Mouse (Mus musculus): ENCODE data around the gene Map3k5. TPM values are rescaled to one million over a fixed set of nuclear protein-coding genes. Genes with fewer than 3 reads are reported as not detected.

Map3k5 gene
- polyA plus RNA-seq, 1 experiment from 2014 or later = 2.1 TPM

DNA sequence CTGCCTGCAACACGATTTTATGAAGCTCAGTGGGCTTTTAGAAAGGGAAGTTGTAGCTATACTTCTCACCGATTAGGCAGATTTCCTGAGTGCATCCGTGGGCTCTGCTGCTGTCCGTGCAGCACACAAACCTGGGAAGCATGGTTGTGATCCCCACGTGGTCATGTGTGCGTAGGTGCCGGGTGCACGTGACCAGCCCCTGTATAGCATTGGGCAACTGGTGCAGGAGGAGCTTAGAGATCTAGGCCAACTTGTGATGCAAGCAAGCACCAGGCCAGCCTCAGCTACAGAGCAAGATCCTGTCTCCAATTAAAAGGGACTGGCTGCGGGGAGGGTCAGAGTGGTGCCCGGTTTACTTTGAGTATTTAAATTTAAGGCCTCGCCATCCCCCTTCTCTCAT is 232.5 kb downstream of the Map3k5 start:
- H3K27ac ChIP-seq = 0 out of 2 replicates have a peak overlapping the region, but pooled peaks have one; percentile 22
- H3K9ac ChIP-seq = no peak overlapping the region
- peak; percentile 57; the same call in 1 of the 2 replicates for ATAC-seq (ENCODE audit: low FRiP score, low read depth)
- H3K4me2 ChIP-seq (replicated peaks) = peak overlapping the region; percentile 27; the same call in 1 of the 2 replicates
- H3K27me3 ChIP-seq = 0 out of 2 replicates have a peak, but pooled peaks cover 1% of the 10 kb centered on the region
- WGBS = 45% methylated on average over 11 of the region's 11 CpGs
- H3K4me3 ChIP-seq = no peak overlapping the region
- peaks cover 30% of the 10 kb centered on the region for H3K4me1 ChIP-seq
- H3K9me3 ChIP-seq = peaks cover 4% of the 10 kb centered on the region; the same call in 1 of the 2 replicates
- no peaks in the 10 kb centered on the region for H3K36me3 ChIP-seq

DNA sequence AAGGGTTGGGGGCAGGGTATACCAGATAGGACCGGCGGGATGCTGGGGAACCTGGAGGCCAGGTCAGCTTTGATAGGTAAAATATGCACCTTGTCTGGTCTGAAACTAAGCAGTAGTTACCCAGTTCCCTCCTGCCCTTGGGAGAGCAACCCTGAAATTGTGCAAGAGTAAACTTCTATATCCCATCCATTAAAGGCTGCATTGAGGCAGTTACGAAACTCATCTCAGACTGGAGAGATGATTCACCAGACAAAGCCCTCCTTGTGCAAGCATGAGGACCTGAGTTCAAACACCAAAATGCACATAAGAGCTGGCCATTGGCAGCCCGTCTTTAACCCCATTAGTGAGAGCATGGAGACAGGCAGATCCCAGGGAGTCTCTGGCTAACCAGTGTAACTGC is 233.2 kb downstream of the Map3k5 start:
- Histone ChIP-seq H3K9ac (no peak overlapping the region), H3K4me1 (peaks cover 32% of the 10 kb centered on the region), H3K9me3 (peaks cover 4% of the 10 kb centered on the region; the same call in 1 of the 2 replicates), H3K27me3 (0 out of 2 replicates have a peak, but pooled peaks cover 2% of the 10 kb centered on the region), H3K27ac (no peak overlapping the region), H3K4me3 (no peak overlapping the region), H3K4me2 (replicated peaks) (no peak overlapping the region), H3K36me3 (no peaks in the 10 kb centered on the region)
- ATAC-seq (ENCODE audit: low FRiP score, low read depth) = no peak
- WGBS = 86% methylated on average over 4 of the region's 4 CpGs

DNA sequence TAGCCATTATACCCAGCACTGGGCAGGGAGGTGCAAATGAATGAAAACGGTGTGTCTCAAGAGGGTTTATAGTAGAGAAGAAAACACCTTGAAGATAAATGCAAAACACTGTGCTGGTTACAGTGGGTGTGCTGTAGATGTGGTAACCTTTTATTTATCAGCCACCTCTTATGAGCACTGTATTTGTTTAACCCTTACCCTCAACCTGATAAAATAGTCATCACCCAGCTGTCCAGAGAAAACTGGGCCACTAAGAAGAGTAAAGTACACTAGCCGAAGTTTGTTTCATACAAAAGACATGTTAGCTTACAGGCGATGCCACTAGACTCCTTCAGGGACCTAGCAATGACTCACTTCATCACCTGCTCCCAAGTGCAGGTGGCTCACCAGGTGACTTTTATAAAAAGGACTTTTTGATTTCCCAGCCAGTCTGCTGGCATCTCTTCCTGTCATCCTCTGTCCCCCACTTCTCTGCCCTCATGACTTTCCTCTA is 235.0 kb downstream of the Map3k5 start:
- Histone ChIP-seq H3K9me3 (peaks cover 4% of the 10 kb centered on the region; the same call in 1 of the 2 replicates), H3K27me3 (0 out of 2 replicates have a peak, but pooled peaks cover 2% of the 10 kb centered on the region), H3K27ac (no peak overlapping the region), H3K4me1 (peaks cover 32% of the 10 kb centered on the region), H3K36me3 (no peaks in the 10 kb centered on the region), H3K4me3 (no peak overlapping the region), H3K9ac (no peak overlapping the region), H3K4me2 (replicated peaks) (no peak overlapping the region)
- ATAC-seq (ENCODE audit: low FRiP score, low read depth) = no peak
- WGBS = 79% methylated on average over 3 of the region's 3 CpGs

GRCm38 (mm10) chr10:20169927-20170604 is 235.8 kb downstream of the Map3k5 start:
- Histone ChIP-seq H3K27me3 (0 out of 2 replicates have a peak, but pooled peaks cover 2% of the 10 kb centered on the region), H3K27ac (peak overlapping the region; percentile 15; the same call in 1 of the 2 replicates), H3K4me1 (peaks cover 32% of the 10 kb centered on the region), H3K9me3 (peaks cover 3% of the 10 kb centered on the region; the same call in 1 of the 2 replicates), H3K4me3 (peak overlapping the region; percentile 25), H3K36me3 (no peaks in the 10 kb centered on the region), H3K9ac (peak overlapping the region; percentile 31; the same call in 1 of the 2 replicates), H3K4me2 (replicated peaks) (peak overlapping the region; percentile 58)
- ATAC-seq (ENCODE audit: low FRiP score, low read depth) = no peak
- 29% methylated on average over 19 of the region's 19 CpGs for WGBS

- H3K27ac ChIP-seq = no peak overlapping the region
- 0 out of 2 replicates have a peak, but pooled peaks cover 2% of the 10 kb centered on the region for H3K27me3 ChIP-seq
- H3K4me2 ChIP-seq (replicated peaks) = peak overlapping the region; percentile 58
- no peaks in the 10 kb centered on the region for H3K9me3 ChIP-seq
- no peaks in the 10 kb centered on the region for H3K36me3 ChIP-seq
- peak; percentile 90 for ATAC-seq (ENCODE audit: low FRiP score, low read depth)
- H3K4me1 ChIP-seq = peaks cover 32% of the 10 kb centered on the region
- 45% methylated on average over 11 of the region's 11 CpGs for WGBS
- H3K9ac ChIP-seq = peak overlapping the region; percentile 31; the same call in 1 of the 2 replicates
- peak overlapping the region; percentile 25 for H3K4me3 ChIP-seq
Measured at GRCm38 (mm10) chr10:20170605-20171088, 236.4 kb downstream of the Map3k5 start.

DNA sequence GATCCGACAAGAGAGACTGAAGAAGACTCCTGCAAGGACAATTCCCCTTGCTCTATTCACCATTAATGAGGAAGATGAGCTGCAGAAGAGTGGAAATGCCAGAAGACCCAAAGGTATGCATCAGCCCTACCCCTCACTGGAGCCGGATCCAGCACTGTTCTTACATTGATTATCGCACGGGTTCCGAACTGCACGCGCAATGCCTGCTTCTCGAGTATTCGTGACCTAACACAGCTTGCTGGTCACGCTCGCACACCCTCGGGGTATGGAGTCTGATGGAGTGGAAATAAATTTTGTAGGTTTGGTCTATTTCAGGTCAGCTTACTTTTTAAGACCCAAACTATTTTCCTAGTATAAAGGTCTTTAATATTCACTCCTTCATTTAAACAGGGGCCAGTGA is 236.9 kb downstream of the Map3k5 start:
- Histone ChIP-seq H3K27me3 (0 out of 2 replicates have a peak, but pooled peaks cover 2% of the 10 kb centered on the region), H3K4me3 (no peak overlapping the region), H3K4me2 (replicated peaks) (peak overlapping the region; percentile 58), H3K27ac (no peak overlapping the region), H3K9ac (no peak overlapping the region), H3K36me3 (no peaks in the 10 kb centered on the region), H3K9me3 (no peaks in the 10 kb centered on the region), H3K4me1 (peaks cover 30% of the 10 kb centered on the region)
- no peak for ATAC-seq (ENCODE audit: low FRiP score, low read depth)
- WGBS = 64% methylated on average over 12 of the region's 12 CpGs

GRCm38 (mm10) chr10:20171756-20172155 is 237.5 kb downstream of the Map3k5 start:
- ATAC-seq (ENCODE audit: low FRiP score, low read depth) = no peak
- Histone ChIP-seq H3K9me3 (no peaks in the 10 kb centered on the region), H3K4me2 (replicated peaks) (peak overlapping the region; percentile 58), H3K27ac (no peak overlapping the region), H3K36me3 (no peaks in the 10 kb centered on the region), H3K27me3 (0 out of 2 replicates have a peak, but pooled peaks cover 2% of the 10 kb centered on the region), H3K9ac (no peak overlapping the region), H3K4me3 (no peak overlapping the region), H3K4me1 (peaks cover 28% of the 10 kb centered on the region)
- WGBS = 63% methylated on average over 4 of the region's 4 CpGs

DNA sequence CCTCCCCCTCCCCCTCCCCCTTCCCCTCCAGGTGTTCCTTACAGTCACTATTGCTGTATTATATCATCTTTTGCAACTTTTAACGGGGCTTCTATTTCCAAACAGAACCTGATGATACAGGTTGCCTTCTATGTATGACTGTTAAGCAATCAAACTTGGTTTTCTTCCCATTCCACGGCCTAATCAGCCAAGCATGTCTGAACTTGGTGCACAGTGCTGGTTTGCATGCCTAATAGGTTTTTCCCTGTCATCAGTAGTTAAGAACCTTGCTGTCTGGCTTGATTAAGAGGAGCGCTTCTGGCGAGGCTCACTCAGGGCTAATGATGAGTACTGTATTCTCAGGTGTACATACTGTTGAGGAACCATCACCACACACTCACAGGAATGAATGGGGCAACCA is 239.5 kb downstream of the Map3k5 start:
- Histone ChIP-seq H3K36me3 (no peaks in the 10 kb centered on the region), H3K27ac (no peak overlapping the region), H3K27me3 (0 out of 2 replicates have a peak, but pooled peaks cover 2% of the 10 kb centered on the region), H3K4me2 (replicated peaks) (no peak overlapping the region), H3K4me3 (no peak overlapping the region), H3K4me1 (peaks cover 22% of the 10 kb centered on the region), H3K9me3 (no peaks in the 10 kb centered on the region), H3K9ac (no peak overlapping the region)
- WGBS = 79% methylated on average over 4 of the region's 4 CpGs
- ATAC-seq (ENCODE audit: low FRiP score, low read depth) = no peak

- H3K9ac ChIP-seq = no peak overlapping the region
- H3K36me3 ChIP-seq = no peaks in the 10 kb centered on the region
- H3K9me3 ChIP-seq = no peaks in the 10 kb centered on the region
- no peak overlapping the region for H3K27ac ChIP-seq
- WGBS = 71% methylated on average over 7 of the region's 7 CpGs
- H3K4me1 ChIP-seq = peaks cover 14% of the 10 kb centered on the region
- no peak overlapping the region for H3K4me2 ChIP-seq (replicated peaks)
- ATAC-seq (ENCODE audit: low FRiP score, low read depth) = no peak
- H3K27me3 ChIP-seq = 0 out of 2 replicates have a peak, but pooled peaks cover 2% of the 10 kb centered on the region
- no peak overlapping the region for H3K4me3 ChIP-seq
Measured at GRCm38 (mm10) chr10:20176054-20176453, 241.8 kb downstream of the Map3k5 start.

GRCm38 (mm10) chr10:20178807-20179605 is 244.7 kb downstream of the Map3k5 start:
- Histone ChIP-seq H3K4me1 (peaks cover 29% of the 10 kb centered on the region), H3K4me3 (no peak overlapping the region), H3K4me2 (replicated peaks) (no peak overlapping the region), H3K27ac (no peak overlapping the region), H3K9ac (no peak overlapping the region), H3K9me3 (no peaks in the 10 kb centered on the region), H3K27me3 (peaks cover 5% of the 10 kb centered on the region; the same call in 1 of the 2 replicates), H3K36me3 (no peaks in the 10 kb centered on the region)
- 0 out of 2 replicates have a peak, but pooled peaks have one; percentile 30 for ATAC-seq (ENCODE audit: low FRiP score, low read depth)
- WGBS = 36% methylated on average over 12 of the region's 12 CpGs

DNA sequence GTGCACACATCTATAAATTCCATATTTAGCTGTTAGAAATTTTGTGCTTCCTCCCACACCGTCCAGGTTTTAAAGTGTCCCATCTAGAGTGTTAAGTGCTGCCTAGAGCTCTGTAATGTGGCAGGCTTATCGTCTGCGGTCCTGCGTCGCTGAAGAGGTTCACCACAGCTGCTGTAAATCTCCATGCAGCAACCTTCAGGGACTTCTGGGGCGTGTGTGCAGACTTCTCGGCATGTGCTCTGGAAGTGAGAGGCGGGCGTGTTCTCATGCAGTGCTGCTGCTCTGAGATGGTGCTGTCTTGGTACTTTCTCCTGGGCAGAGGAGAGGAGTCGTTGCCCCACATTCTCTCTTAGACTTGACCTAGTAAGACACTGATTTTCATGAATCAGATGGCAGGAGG is 246.9 kb downstream of the Map3k5 start:
- 10% methylated on average over 10 of the region's 10 CpGs for WGBS
- H3K4me3 ChIP-seq = no peak overlapping the region

More for the DNA sequence above, 246.9 kb downstream of the Map3k5 start:
- Histone ChIP-seq H3K27ac (no peak overlapping the region; the same call in 1 of the 2 replicates), H3K4me1 (peaks cover 29% of the 10 kb centered on the region), H3K9me3 (no peaks in the 10 kb centered on the region), H3K4me2 (replicated peaks) (peak overlapping the region; percentile 31), H3K27me3 (peaks cover 5% of the 10 kb centered on the region; the same call in 1 of the 2 replicates), H3K9ac (0 out of 2 replicates have a peak overlapping the region, but pooled peaks have one; percentile 8), H3K36me3 (no peaks in the 10 kb centered on the region)
- no peak for ATAC-seq (ENCODE audit: low FRiP score, low read depth)
